Mouse (Mus musculus) small intestine, adult 2 months (tissue): ENCODE measurements around the gene Morn1.

Experiments
- CTCF ChIP-seq: fragments of 200-500 bp; IDR thresholded peaks from 2 replicates; pipeline ENCODE4 v1.5.1; 2012; ENCODE audit warnings: low read depth, mild to moderate bottlenecking, control low read depth, inconsistent platforms, low read length, moderate library complexity, mixed read lengths; ENCODE audit not compliant: insufficient replicate concordance, insufficient read length; ENCODE audit errors: extremely low read depth
- POLR2A ChIP-seq: fragments of 200-500 bp; IDR thresholded peaks from 2 replicates; pipeline ENCODE4 v1.6.1; 2012; ENCODE audit warnings: low read depth, mild to moderate bottlenecking, control low read depth, inconsistent platforms, low read length, moderate library complexity

GRCm38 (mm10) chr4:155095967-155096366 lies 9.6 kb downstream of the Morn1 start:
- TF ChIP-seq CTCF: no peak
- no peak for TF ChIP-seq POLR2A
